Comparison of ENCODE assay signal across 9 mouse cellular contexts in genomic region chr5:93323320-93324001, GRCm38 (mm10). TPM values are rescaled to one million over a fixed set of nuclear protein-coding genes. Genes with fewer than 3 reads are reported as not detected.
A peak's percentile ranks its signal among the peaks of the same experiment; 100 is the strongest.
DNase-seq lines count a peak whose midpoint lies in the region; ATAC-seq and TF ChIP-seq lines count a peak whose summit lies in the region.
"Had no signal": no experiment of that assay in that cellular context is flagged by ENCODE, and none has a peak within 500 bp of the region (broad histone marks: within the 10 kb centered on the region; RNA-seq: fewer than 3 reads in every experiment).

No protein-coding gene starts in this region.

- WGBS in forebrain, embryonic 14.5 days = 61% methylated on average over 1 of the region's 1 CpGs
- 59% methylated on average over 1 of the region's 1 CpGs for WGBS in forebrain, embryonic 13.5 days
- WGBS in lung, postnatal 0 days = 22% methylated on average over 1 of the region's 1 CpGs

- TF ChIP-seq EP300 in lung, postnatal 0 days (IDR thresholded peaks at IDR 0.05) = no peak

- TF ChIP-seq CTCF in lung, postnatal 0 days (IDR thresholded peaks at IDR 0.05) = peak; percentile 62
- no peak for TF ChIP-seq CTCF in brain, embryonic 14.5 days (IDR thresholded peaks at IDR 0.05; ENCODE audit: borderline replicate concordance, extremely low read depth, insufficient read depth, insufficient read length)

- ATAC-seq in forebrain, embryonic 14.5 days = no peak
- ATAC-seq in forebrain, embryonic 13.5 days = no peak
- peak; percentile 41 for ATAC-seq in lung, postnatal 0 days
- peak; percentile 58; the same call in 1 of the 2 replicates for ATAC-seq in megakaryocyte-erythroid progenitor cell, adult 5-6 weeks (replicated peaks; ENCODE audit: low FRiP score, low TSS enrichment, poor library complexity, severe bottlenecking)

- no peak for TF ChIP-seq POLR2A in brain, embryonic 14.5 days (IDR thresholded peaks at IDR 0.05; ENCODE audit: borderline replicate concordance, extremely low read depth, insufficient read depth, insufficient read length, poor library complexity, severe bottlenecking)

- H3K9me3 ChIP-seq in forebrain, embryonic 14.5 days (replicated peaks; ENCODE audit: control insufficient read depth, low read length) = no peaks in the 10 kb centered on the region
- H3K9me3 ChIP-seq in forebrain, embryonic 13.5 days (replicated peaks) = no peaks in the 10 kb centered on the region
- H3K9me3 ChIP-seq in lung, postnatal 0 days (ENCODE audit: low read length) = no peaks in the 10 kb centered on the region
- H3K9me3 ChIP-seq: neural tube, embryonic 12.5 days had no signal

- H3K4me3 ChIP-seq in forebrain, embryonic 14.5 days (ENCODE audit: low read depth, low read length) = no peak overlapping the region
- H3K4me3 ChIP-seq in forebrain, embryonic 13.5 days = no peak overlapping the region
- H3K4me3 ChIP-seq in lung, postnatal 0 days (ENCODE audit: low read depth, low read length) = no peak overlapping the region
- H3K4me3 ChIP-seq: neural tube, embryonic 12.5 days had no signal

- peak; percentile 27 for DNase-seq in forebrain, embryonic 14.5 days (ENCODE audit: low spot score)
- peak; percentile 79 for DNase-seq in lung, postnatal 0 days (ENCODE audit: low spot score)
- no peak for DNase-seq in lung, postnatal 14 days
- DNase-seq in brain, embryonic 14.5 days (ENCODE audit: low read depth) = peak; percentile 12
- no peak for DNase-seq in gastrocnemius, postnatal 4 days (ENCODE audit: low spot score in 2 of 2)
- no peak for DNase-seq in urinary bladder, postnatal 10 days (ENCODE audit: low spot score)

- H3K27me3 ChIP-seq in forebrain, embryonic 14.5 days (replicated peaks; ENCODE audit: control insufficient read depth, insufficient read depth, low read length) = no peaks in the 10 kb centered on the region
- no peaks in the 10 kb centered on the region for H3K27me3 ChIP-seq in forebrain, embryonic 13.5 days
- H3K27me3 ChIP-seq in lung, postnatal 0 days (replicated peaks; ENCODE audit: insufficient read depth, low read length) = no peaks in the 10 kb centered on the region
- H3K27me3 ChIP-seq: neural tube, embryonic 12.5 days had no signal

- H3K4me2 ChIP-seq in forebrain, embryonic 14.5 days (ENCODE audit: low read length) = no peak overlapping the region
- H3K4me2 ChIP-seq in forebrain, embryonic 13.5 days = no peak overlapping the region
- no peak overlapping the region for H3K4me2 ChIP-seq in lung, postnatal 0 days (replicated peaks; ENCODE audit: low read depth, low read length)
- H3K4me2 ChIP-seq: neural tube, embryonic 12.5 days had no signal

- H3K36me3 ChIP-seq in forebrain, embryonic 14.5 days (ENCODE audit: control insufficient read depth, insufficient read depth, low read length) = no peaks in the 10 kb centered on the region
- H3K36me3 ChIP-seq in forebrain, embryonic 13.5 days (ENCODE audit: poor library complexity, severe bottlenecking) = no peaks in the 10 kb centered on the region
- H3K36me3 ChIP-seq in lung, postnatal 0 days (ENCODE audit: insufficient read depth, low read length) = no peaks in the 10 kb centered on the region
- H3K36me3 ChIP-seq: neural tube, embryonic 12.5 days had no signal

- no peak overlapping the region for H3K9ac ChIP-seq in forebrain, embryonic 14.5 days (ENCODE audit: low read length)
- H3K9ac ChIP-seq in forebrain, embryonic 13.5 days = no peak overlapping the region
- H3K9ac ChIP-seq in lung, postnatal 0 days (replicated peaks; ENCODE audit: low read depth) = no peak overlapping the region
- H3K9ac ChIP-seq: neural tube, embryonic 12.5 days had no signal

- H3K27ac ChIP-seq in forebrain, embryonic 14.5 days (ENCODE audit: low read depth, low read length) = no peak overlapping the region
- no peak overlapping the region for H3K27ac ChIP-seq in forebrain, embryonic 13.5 days
- H3K27ac ChIP-seq in lung, postnatal 0 days (ENCODE audit: low read length) = no peak overlapping the region
- H3K27ac ChIP-seq: neural tube, embryonic 12.5 days had no signal

- no peaks in the 10 kb centered on the region for H3K4me1 ChIP-seq in forebrain, embryonic 14.5 days (ENCODE audit: control insufficient read depth, insufficient read depth, low read length)
- H3K4me1 ChIP-seq in forebrain, embryonic 13.5 days = no peaks in the 10 kb centered on the region
- no peaks in the 10 kb centered on the region for H3K4me1 ChIP-seq in lung, postnatal 0 days (ENCODE audit: insufficient read depth, low read depth, low read length)
- H3K4me1 ChIP-seq: neural tube, embryonic 12.5 days had no signal

RNA-seq across cellular contexts. Expression of gene Ccng2, which starts 56.4 kb away (rescaled TPM):
- polyA plus RNA-seq in forebrain, embryonic 14.5 days (2014; fragmentation: Nextera tagmentation; extraction: Ambion mirVana) = 140 and 156 TPM in 2 replicates
- polyA plus RNA-seq in forebrain, embryonic 13.5 days (2015; fragmentation: Nextera tagmentation; extraction: Ambion mirVana) = 130 and 141 TPM in 2 replicates
- polyA plus RNA-seq in lung, postnatal 0 days (2015; fragmentation: Nextera tagmentation; extraction: Ambion mirVana) = 50.2 and 51.2 TPM in 2 replicates
- 83.1 and 97.4 TPM in 2 replicates for polyA plus RNA-seq in brain, embryonic 14.5 days (2012; rRNA removed)
- 6.6 and 15.3 TPM in 2 replicates for total RNA-seq in megakaryocyte-erythroid progenitor cell, adult 5-6 weeks (2014; fragmentation: Nextera tagmentation)
- total RNA-seq in megakaryocyte-erythroid progenitor cell, adult 5-6 weeks (2017) = 13.6 and 25.1 TPM in 2 replicates
- 10 to 100 TPM; 26.9 to 28.7 TPM for total RNA-seq in gastrocnemius, postnatal 4 days (2021)

Comparison
In these comparisons a context has a peak if more than half of its experiments do, and no peak if none do; other contexts are left out.
1. DNase-seq: peak in forebrain, embryonic 14.5 days (single experiment), lung, postnatal 0 days (single experiment) and brain, embryonic 14.5 days (single experiment); none in lung, postnatal 14 days (single experiment), gastrocnemius, postnatal 4 days (0 of 2) and urinary bladder, postnatal 10 days (single experiment).
2. ATAC-seq: peak in lung, postnatal 0 days (single experiment) and megakaryocyte-erythroid progenitor cell, adult 5-6 weeks (single experiment); none in forebrain, embryonic 14.5 days (single experiment) and forebrain, embryonic 13.5 days (single experiment).